Mouse (Mus musculus): ENCODE measurements around the gene Zfp423. TPM values are rescaled to one million over a fixed set of nuclear protein-coding genes. Genes with fewer than 3 reads are reported as not detected.
A peak's percentile ranks its signal among the peaks of the same experiment; 100 is the strongest.

Gene Zfp423
- polyA plus RNA-seq, 1 experiment from 2014 or later: 35.0 TPM

GRCm38 (mm10) chr8:87922936-87923335 is 36.5 kb downstream of the Zfp423 start:
- no peak for ATAC-seq (ENCODE audit: low read depth)
- Histone ChIP-seq H3K9ac (replicated peaks; ENCODE audit: low read depth, low read length) (no peak overlapping the region), H3K36me3 (ENCODE audit: control insufficient read depth, insufficient read depth, low read length) (no peaks in the 10 kb centered on the region), H3K27ac (ENCODE audit: low read depth, low read length) (0 out of 2 replicates have a peak overlapping the region, but pooled peaks have one; percentile 28), H3K27me3 (ENCODE audit: control insufficient read depth, insufficient read depth, low read length) (no peaks in the 10 kb centered on the region), H3K4me2 (ENCODE audit: low read depth, low read length) (no peak overlapping the region), H3K4me3 (ENCODE audit: low read depth, low read length) (no peak overlapping the region), H3K9me3 (ENCODE audit: control insufficient read depth, low read length) (no peaks in the 10 kb centered on the region), H3K4me1 (ENCODE audit: control insufficient read depth, insufficient read depth, low read length) (peaks cover 13% of the 10 kb centered on the region)
- 73% methylated on average over 6 of the region's 6 CpGs for WGBS

- Histone ChIP-seq H3K27ac (ENCODE audit: low read depth, low read length) (0 out of 2 replicates have a peak overlapping the region, but pooled peaks have one; percentile 28), H3K36me3 (ENCODE audit: control insufficient read depth, insufficient read depth, low read length) (no peaks in the 10 kb centered on the region), H3K4me3 (ENCODE audit: low read depth, low read length) (no peak overlapping the region), H3K9me3 (ENCODE audit: control insufficient read depth, low read length) (no peaks in the 10 kb centered on the region), H3K27me3 (ENCODE audit: control insufficient read depth, insufficient read depth, low read length) (no peaks in the 10 kb centered on the region), H3K4me2 (ENCODE audit: low read depth, low read length) (no peak overlapping the region), H3K9ac (replicated peaks; ENCODE audit: low read depth, low read length) (no peak overlapping the region), H3K4me1 (ENCODE audit: control insufficient read depth, insufficient read depth, low read length) (peaks cover 17% of the 10 kb centered on the region)
- WGBS: 32% methylated on average over 6 of the region's 6 CpGs
- no peak for ATAC-seq (ENCODE audit: low read depth)
Measured at GRCm38 (mm10) chr8:87922446-87922845, 36.9 kb downstream of the Zfp423 start.

GRCm38 (mm10) chr8:87918004-87918403 is 41.4 kb downstream of the Zfp423 start:
- H3K27me3 ChIP-seq (ENCODE audit: control insufficient read depth, insufficient read depth, low read length): no peaks in the 10 kb centered on the region
- peak; percentile 56; the same call in 1 of the 2 replicates for ATAC-seq (ENCODE audit: low read depth)
- no peak overlapping the region for H3K9ac ChIP-seq (replicated peaks; ENCODE audit: low read depth, low read length)
- H3K4me2 ChIP-seq (ENCODE audit: low read depth, low read length): no peak overlapping the region
- H3K36me3 ChIP-seq (ENCODE audit: control insufficient read depth, insufficient read depth, low read length): no peaks in the 10 kb centered on the region
- 0 out of 2 replicates have a peak, but pooled peaks cover 12% of the 10 kb centered on the region for H3K4me1 ChIP-seq (ENCODE audit: control insufficient read depth, insufficient read depth, low read length)
- no peaks in the 10 kb centered on the region; the same call in 1 of the 2 replicates for H3K9me3 ChIP-seq (ENCODE audit: control insufficient read depth, low read length)
- H3K4me3 ChIP-seq (ENCODE audit: low read depth, low read length): no peak overlapping the region
- no peak overlapping the region; the same call in 1 of the 2 replicates for H3K27ac ChIP-seq (ENCODE audit: low read depth, low read length)
- WGBS: 34% methylated on average over 5 of the region's 5 CpGs

GRCm38 (mm10) chr8:87915763-87916162 is 43.6 kb downstream of the Zfp423 start:
- H3K27me3 ChIP-seq (ENCODE audit: control insufficient read depth, insufficient read depth, low read length): no peaks in the 10 kb centered on the region
- H3K4me3 ChIP-seq (ENCODE audit: low read depth, low read length): no peak overlapping the region
- no peaks in the 10 kb centered on the region; the same call in 1 of the 2 replicates for H3K9me3 ChIP-seq (ENCODE audit: control insufficient read depth, low read length)
- ATAC-seq (ENCODE audit: low read depth): no peak
- H3K4me2 ChIP-seq (ENCODE audit: low read depth, low read length): no peak overlapping the region
- no peak overlapping the region for H3K27ac ChIP-seq (ENCODE audit: low read depth, low read length)
- 73% methylated on average over 9 of the region's 9 CpGs for WGBS
- no peak overlapping the region for H3K9ac ChIP-seq (replicated peaks; ENCODE audit: low read depth, low read length)
- no peaks in the 10 kb centered on the region for H3K36me3 ChIP-seq (ENCODE audit: control insufficient read depth, insufficient read depth, low read length)
- peaks cover 21% of the 10 kb centered on the region; the same call in 1 of the 2 replicates for H3K4me1 ChIP-seq (ENCODE audit: control insufficient read depth, insufficient read depth, low read length)

GRCm38 (mm10) chr8:87914247-87914967 is 45.0 kb downstream of the Zfp423 start:
- WGBS: 68% methylated on average over 6 of the region's 6 CpGs
- no peak overlapping the region for H3K9ac ChIP-seq (replicated peaks; ENCODE audit: low read depth, low read length)
- H3K4me3 ChIP-seq (ENCODE audit: low read depth, low read length): no peak overlapping the region
- H3K27me3 ChIP-seq (ENCODE audit: control insufficient read depth, insufficient read depth, low read length): no peaks in the 10 kb centered on the region
- peaks cover 21% of the 10 kb centered on the region; the same call in 1 of the 2 replicates for H3K4me1 ChIP-seq (ENCODE audit: control insufficient read depth, insufficient read depth, low read length)
- no peak overlapping the region for H3K4me2 ChIP-seq (ENCODE audit: low read depth, low read length)
- H3K36me3 ChIP-seq (ENCODE audit: control insufficient read depth, insufficient read depth, low read length): no peaks in the 10 kb centered on the region
- no peak overlapping the region for H3K27ac ChIP-seq (ENCODE audit: low read depth, low read length)
- H3K9me3 ChIP-seq (ENCODE audit: control insufficient read depth, low read length): no peaks in the 10 kb centered on the region; the same call in 1 of the 2 replicates
- ATAC-seq (ENCODE audit: low read depth): no peak

- Histone ChIP-seq H3K9me3 (ENCODE audit: control insufficient read depth, low read length) (no peaks in the 10 kb centered on the region), H3K4me2 (ENCODE audit: low read depth, low read length) (no peak overlapping the region), H3K27ac (ENCODE audit: low read depth, low read length) (no peak overlapping the region), H3K36me3 (ENCODE audit: control insufficient read depth, insufficient read depth, low read length) (no peaks in the 10 kb centered on the region), H3K27me3 (ENCODE audit: control insufficient read depth, insufficient read depth, low read length) (no peaks in the 10 kb centered on the region), H3K9ac (replicated peaks; ENCODE audit: low read depth, low read length) (no peak overlapping the region), H3K4me3 (ENCODE audit: low read depth, low read length) (no peak overlapping the region), H3K4me1 (ENCODE audit: control insufficient read depth, insufficient read depth, low read length) (peaks cover 13% of the 10 kb centered on the region)
- ATAC-seq (ENCODE audit: low read depth): no peak
- 83% methylated on average over 2 of the region's 2 CpGs for WGBS
Measured at GRCm38 (mm10) chr8:87908940-87909339, 50.5 kb downstream of the Zfp423 start.

- Histone ChIP-seq H3K4me3 (ENCODE audit: low read depth, low read length) (no peak overlapping the region), H3K27ac (ENCODE audit: low read depth, low read length) (no peak overlapping the region), H3K9me3 (ENCODE audit: control insufficient read depth, low read length) (no peaks in the 10 kb centered on the region), H3K27me3 (ENCODE audit: control insufficient read depth, insufficient read depth, low read length) (no peaks in the 10 kb centered on the region), H3K9ac (replicated peaks; ENCODE audit: low read depth, low read length) (no peak overlapping the region), H3K4me1 (ENCODE audit: control insufficient read depth, insufficient read depth, low read length) (no peaks in the 10 kb centered on the region; the same call in 1 of the 2 replicates), H3K4me2 (ENCODE audit: low read depth, low read length) (no peak overlapping the region), H3K36me3 (ENCODE audit: control insufficient read depth, insufficient read depth, low read length) (no peaks in the 10 kb centered on the region)
- WGBS: 92% methylated on average over 5 of the region's 5 CpGs
- ATAC-seq (ENCODE audit: low read depth): no peak
Measured at GRCm38 (mm10) chr8:87905404-87905803, 54.0 kb downstream of the Zfp423 start.

- Histone ChIP-seq H3K36me3 (ENCODE audit: control insufficient read depth, insufficient read depth, low read length) (no peaks in the 10 kb centered on the region), H3K4me3 (ENCODE audit: low read depth, low read length) (no peak overlapping the region), H3K27me3 (ENCODE audit: control insufficient read depth, insufficient read depth, low read length) (no peaks in the 10 kb centered on the region), H3K27ac (ENCODE audit: low read depth, low read length) (no peak overlapping the region), H3K9me3 (ENCODE audit: control insufficient read depth, low read length) (no peaks in the 10 kb centered on the region), H3K9ac (replicated peaks; ENCODE audit: low read depth, low read length) (no peak overlapping the region), H3K4me2 (ENCODE audit: low read depth, low read length) (no peak overlapping the region), H3K4me1 (ENCODE audit: control insufficient read depth, insufficient read depth, low read length) (no peaks in the 10 kb centered on the region; the same call in 1 of the 2 replicates)
- 87% methylated on average over 5 of the region's 5 CpGs for WGBS
- ATAC-seq (ENCODE audit: low read depth): no peak
Measured at GRCm38 (mm10) chr8:87904108-87904507, 55.3 kb downstream of the Zfp423 start.
